Mouse (Mus musculus) neural tube, embryonic 15.5 days (tissue): ENCODE measurements around the gene Snapc3. TPM values are rescaled to one million over a fixed set of nuclear protein-coding genes. Genes with fewer than 3 reads are reported as not detected.

Experiments used
- ATAC-seq: fragments of 200-750 bp; cut with Nextera tagmentation; 2 replicates; pipeline ENCODE4 v1.8.0; 2017; ENCODE audit warnings: mild to moderate bottlenecking, moderate TSS enrichment, moderate library complexity; ENCODE audit not compliant: low FRiP score
- H3K27ac ChIP-seq: fragments of 300-500 bp; sonication (generic); replicated peaks from 2 replicates; pipeline ENCODE4 v1.5.1; 2015; ENCODE audit warnings: mild to moderate bottlenecking, inconsistent platforms
- H3K27me3 ChIP-seq: fragments of 300-500 bp; sonication (generic); replicated peaks from 2 replicates; pipeline ENCODE4 v1.6.1; 2015; ENCODE audit warnings: inconsistent platforms
- H3K36me3 ChIP-seq: fragments of 300-500 bp; sonication (generic); 2 replicates; pipeline ENCODE4 v1.6.1; 2015; ENCODE audit warnings: inconsistent platforms
- H3K4me1 ChIP-seq: fragments of 300-500 bp; sonication (generic); 2 replicates; pipeline ENCODE4 v1.6.1; 2015; ENCODE audit warnings: inconsistent platforms
- H3K4me2 ChIP-seq: fragments of 300-500 bp; sonication (generic); 2 replicates; pipeline ENCODE4 v1.6.1; 2015; ENCODE audit warnings: inconsistent platforms, mild to moderate bottlenecking, moderate library complexity
- H3K4me3 ChIP-seq: fragments of 300-500 bp; sonication (generic); replicated peaks from 2 replicates; pipeline ENCODE4 v1.5.1; 2015; ENCODE audit warnings: mild to moderate bottlenecking, inconsistent platforms
- H3K9ac ChIP-seq: fragments of 300-500 bp; sonication (generic); replicated peaks from 2 replicates; pipeline ENCODE4 v1.6.1; 2015; ENCODE audit warnings: mild to moderate bottlenecking, inconsistent platforms
- H3K9me3 ChIP-seq: fragments of 300-500 bp; sonication (generic); replicated peaks from 2 replicates; pipeline ENCODE4 v1.6.1; 2016; ENCODE audit warnings: inconsistent platforms
- WGBS: fragments of 180-500 bp; shearing (Covaris S2); methylation state at CpG from one replicate; pipeline ENCODE4 v1.1.7; 2015; ENCODE audit warnings: mixed read lengths; 5-methylcytosine and 5-hydroxymethylcytosine counted together
- polyA plus RNA-seq: library from polyadenylated mRNA; unstranded; fragments of >200 nt; fragmentation: Nextera tagmentation; extraction: Ambion mirVana; gene quantifications from 2 replicates; pipeline ENCODE4 v1.2.1, GENCODE M21; 2015

Gene Snapc3
- polyA plus RNA-seq, result 50.7 and 57.7 TPM in 2 replicates

DNA sequence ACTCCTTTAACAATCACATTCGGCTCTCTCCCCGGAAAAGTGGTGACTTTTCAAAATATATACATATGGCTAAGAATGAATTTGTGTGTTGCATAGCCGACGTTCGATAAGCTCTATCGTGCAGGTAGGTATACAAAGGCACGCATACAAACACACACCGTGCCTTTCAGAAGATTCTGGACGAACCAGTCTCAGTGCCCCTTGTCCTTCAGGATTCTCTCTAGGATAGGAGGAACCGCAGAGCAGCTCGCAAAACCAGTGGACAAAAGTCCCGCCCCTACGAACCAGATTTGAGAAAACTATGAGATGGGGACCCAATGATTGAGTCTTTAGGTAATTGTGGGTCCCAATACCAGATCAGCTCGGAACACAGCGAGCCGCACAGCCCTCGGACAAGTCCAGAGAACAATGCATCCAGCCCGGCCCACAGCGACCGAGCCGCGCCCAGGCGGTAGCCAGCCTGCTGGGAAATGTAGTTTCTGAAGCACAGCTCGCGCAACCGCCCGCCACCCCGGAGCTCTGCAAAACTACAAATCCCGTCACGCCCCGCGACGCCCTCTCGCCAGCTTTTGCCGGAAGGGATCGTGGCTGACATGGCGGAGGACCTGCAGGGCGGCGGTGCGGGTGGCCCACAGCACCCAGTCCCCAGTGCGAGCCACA lies at the start of gene Snapc3:
Gene Snapc3, plus strand, starts transcription at position 565 of the 660 bp plus-strand sequence.
- H3K27ac ChIP-seq, result peak within 1 kb of the TSS; percentile 94
- H3K9me3 ChIP-seq, result no peaks in the 10 kb centered on the region
- no peaks in the 10 kb centered on the region for H3K27me3 ChIP-seq
- peak within 1 kb of the TSS; percentile 70 for H3K4me3 ChIP-seq
- 1% methylated on average over 41 of the region's 41 CpGs for WGBS
- peak; percentile 99 for ATAC-seq
- H3K36me3 ChIP-seq, result 0 out of 2 replicates have a peak, but pooled peaks cover 2% of the 10 kb centered on the region
- H3K4me2 ChIP-seq, result peak within 1 kb of the TSS; percentile 62
- peak within 1 kb of the TSS; percentile 88 for H3K9ac ChIP-seq
- H3K4me1 ChIP-seq, result peaks cover 23% of the 10 kb centered on the region

GRCm38 (mm10) chr4:83373381-83373780 lies 44.1 kb upstream of the Snapc3 start:
- Histone ChIP-seq H3K36me3 (no peaks in the 10 kb centered on the region), H3K9me3 (no peaks in the 10 kb centered on the region), H3K9ac (no peak overlapping the region), H3K27me3 (no peaks in the 10 kb centered on the region), H3K27ac (no peak overlapping the region), H3K4me1 (no peaks in the 10 kb centered on the region), H3K4me2 (no peak overlapping the region), H3K4me3 (no peak overlapping the region)
- no peak for ATAC-seq
- 55% methylated on average over 4 of the region's 4 CpGs for WGBS

GRCm38 (mm10) chr4:83375650-83376049 lies 41.9 kb upstream of the Snapc3 start:
- no peak overlapping the region for H3K4me2 ChIP-seq
- no peak for ATAC-seq
- no peaks in the 10 kb centered on the region for H3K4me1 ChIP-seq
- no peak overlapping the region for H3K27ac ChIP-seq
- no peaks in the 10 kb centered on the region for H3K9me3 ChIP-seq
- H3K27me3 ChIP-seq, result no peaks in the 10 kb centered on the region
- H3K4me3 ChIP-seq, result no peak overlapping the region
- no peaks in the 10 kb centered on the region for H3K36me3 ChIP-seq
- no peak overlapping the region for H3K9ac ChIP-seq
- WGBS, result 82% methylated on average over 6 of the region's 6 CpGs

DNA sequence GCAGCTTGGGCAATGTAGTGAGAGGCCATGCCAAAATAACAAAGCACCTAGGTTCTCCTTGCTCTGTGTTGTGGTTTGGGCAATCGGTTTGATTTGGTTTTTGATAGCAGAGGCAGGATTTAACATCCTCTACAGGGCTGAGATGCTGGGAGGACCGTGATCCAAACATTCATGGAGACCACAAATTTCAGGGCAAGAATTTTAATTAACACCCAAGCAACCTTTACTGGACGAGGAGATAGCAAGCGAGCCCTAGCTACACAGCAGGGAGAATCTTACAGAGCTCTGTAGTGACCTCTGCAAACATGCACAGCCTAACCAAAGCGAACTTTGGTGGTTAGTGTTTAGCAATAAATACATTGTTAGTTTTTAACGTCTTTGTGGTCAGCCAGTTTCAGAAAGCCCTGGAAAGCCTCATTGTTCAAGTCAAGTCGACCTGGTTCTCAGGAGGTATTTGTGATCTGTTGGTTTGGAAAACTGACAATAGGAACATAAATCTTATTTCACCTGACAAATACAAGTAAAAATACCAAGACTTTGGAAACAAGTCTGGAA lies 41.0 kb upstream of the Snapc3 start:
- Histone ChIP-seq H3K9me3 (no peaks in the 10 kb centered on the region), H3K9ac (no peak overlapping the region), H3K4me1 (no peaks in the 10 kb centered on the region), H3K4me2 (no peak overlapping the region), H3K4me3 (no peak overlapping the region), H3K36me3 (no peaks in the 10 kb centered on the region), H3K27ac (no peak overlapping the region), H3K27me3 (no peaks in the 10 kb centered on the region)
- 57% methylated on average over 7 of the region's 7 CpGs for WGBS
- ATAC-seq, result no peak

DNA sequence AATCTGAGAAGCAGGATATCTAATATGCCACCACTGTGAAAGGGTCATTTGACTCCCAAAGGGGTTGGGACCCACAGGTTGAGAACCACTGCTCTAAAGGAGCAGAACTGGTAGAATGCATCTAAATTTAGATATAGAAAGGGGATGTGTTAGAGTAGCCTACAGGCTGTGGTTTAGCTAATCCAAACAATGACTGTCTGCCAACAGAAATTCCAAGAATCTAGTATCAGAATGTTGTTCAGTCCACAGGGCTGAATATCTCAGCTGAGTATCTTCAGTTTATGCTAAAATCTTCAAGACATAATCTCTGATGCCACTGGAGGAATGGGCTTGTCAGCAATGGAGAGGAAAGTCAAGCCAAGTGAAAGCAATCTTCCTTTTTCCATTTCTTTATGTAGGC lies 38.5 kb upstream of the Snapc3 start:
- ATAC-seq, result no peak

DNA sequence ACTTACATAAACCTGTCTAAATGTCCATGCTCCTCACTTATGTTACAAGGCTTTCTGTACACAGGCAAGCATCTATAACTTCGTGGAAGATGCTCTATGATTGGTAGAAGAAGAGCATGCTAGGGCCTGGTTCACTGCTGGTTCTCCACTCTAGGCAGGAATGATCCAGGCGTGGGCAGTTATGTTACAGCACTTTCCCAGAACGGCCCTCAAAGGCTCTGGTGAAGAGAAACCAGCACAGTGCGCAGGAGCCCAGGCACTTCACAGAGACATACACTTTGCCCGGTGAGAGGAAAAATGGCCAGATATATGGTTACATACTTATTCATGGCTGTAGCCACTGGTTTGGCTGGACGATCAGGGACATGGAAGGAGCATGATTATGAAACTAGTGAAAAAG lies 37.8 kb upstream of the Snapc3 start:
- WGBS, result 89% methylated on average over 6 of the region's 6 CpGs
- ATAC-seq, result no peak
- no peaks in the 10 kb centered on the region for H3K27me3 ChIP-seq
- H3K9me3 ChIP-seq, result no peaks in the 10 kb centered on the region
- no peak overlapping the region for H3K9ac ChIP-seq
- H3K36me3 ChIP-seq, result no peaks in the 10 kb centered on the region
- H3K27ac ChIP-seq, result no peak overlapping the region
- no peaks in the 10 kb centered on the region for H3K4me1 ChIP-seq
- H3K4me2 ChIP-seq, result no peak overlapping the region
- no peak overlapping the region for H3K4me3 ChIP-seq

More for the DNA sequence above, 38.5 kb upstream of the Snapc3 start:
- Histone ChIP-seq H3K4me1 (no peaks in the 10 kb centered on the region), H3K36me3 (no peaks in the 10 kb centered on the region), H3K27ac (no peak overlapping the region), H3K9ac (no peak overlapping the region), H3K27me3 (no peaks in the 10 kb centered on the region), H3K4me3 (no peak overlapping the region), H3K4me2 (no peak overlapping the region), H3K9me3 (no peaks in the 10 kb centered on the region)

DNA sequence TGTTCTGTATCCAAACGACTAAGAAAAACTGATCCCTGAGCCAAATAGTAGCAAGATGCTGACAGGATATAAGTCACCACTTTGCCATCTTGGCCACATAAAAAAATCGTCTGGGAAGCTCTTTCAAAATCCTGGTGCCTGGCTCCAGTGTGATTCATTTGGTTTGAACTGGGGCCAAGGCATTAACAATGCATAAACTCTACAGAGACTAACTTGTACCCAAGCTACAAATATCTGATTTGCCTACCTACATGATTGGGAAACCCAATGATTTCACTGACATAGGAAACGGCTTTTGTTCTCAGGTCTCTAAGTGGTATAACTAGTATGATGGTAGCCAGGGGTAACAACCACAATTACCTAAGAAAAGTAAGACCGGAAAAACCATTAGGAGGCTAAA lies 37.3 kb upstream of the Snapc3 start:
- H3K36me3 ChIP-seq, result no peaks in the 10 kb centered on the region
- no peaks in the 10 kb centered on the region for H3K27me3 ChIP-seq
- ATAC-seq, result no peak
- H3K4me1 ChIP-seq, result no peaks in the 10 kb centered on the region
- WGBS, result 76% methylated on average over 4 of the region's 4 CpGs
- no peak overlapping the region for H3K4me2 ChIP-seq
- H3K27ac ChIP-seq, result no peak overlapping the region
- H3K9me3 ChIP-seq, result no peaks in the 10 kb centered on the region
- no peak overlapping the region for H3K4me3 ChIP-seq
- H3K9ac ChIP-seq, result no peak overlapping the region

DNA sequence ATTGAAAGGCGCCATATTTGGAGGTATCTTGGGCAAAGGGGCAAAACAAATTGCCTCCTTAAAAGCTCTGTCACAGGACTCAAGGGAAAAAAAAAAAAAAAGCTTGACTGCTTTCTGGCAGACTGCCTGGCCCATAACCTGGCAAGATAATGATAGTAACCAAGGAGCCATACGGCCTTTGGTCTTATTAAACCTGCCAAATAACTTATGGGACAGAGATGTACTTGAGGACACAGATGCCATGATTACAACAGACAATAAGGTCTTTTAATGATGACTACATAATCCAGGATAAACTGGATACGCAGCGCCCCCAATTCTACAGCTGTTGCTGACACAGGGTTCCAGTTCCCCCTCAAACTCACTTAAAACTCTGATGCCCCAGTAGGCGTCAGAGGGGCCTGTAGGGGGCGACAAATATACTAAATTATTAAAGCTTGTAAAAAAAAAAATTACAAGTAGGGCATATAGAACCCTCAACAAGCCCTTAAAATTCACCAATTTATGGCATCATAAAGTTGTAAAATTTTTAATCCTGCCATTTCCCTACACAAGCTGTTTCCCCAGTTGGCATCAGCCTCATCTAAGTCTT lies 33.5 kb upstream of the Snapc3 start:
- Histone ChIP-seq H3K4me3 (no peak overlapping the region), H3K4me1 (no peaks in the 10 kb centered on the region), H3K4me2 (no peak overlapping the region), H3K36me3 (no peaks in the 10 kb centered on the region), H3K9me3 (no peaks in the 10 kb centered on the region), H3K9ac (no peak overlapping the region), H3K27me3 (no peaks in the 10 kb centered on the region), H3K27ac (no peak overlapping the region)
- 48% methylated on average over 6 of the region's 6 CpGs for WGBS
- ATAC-seq, result no peak

GRCm38 (mm10) chr4:83385091-83385490 lies 32.4 kb upstream of the Snapc3 start:
- no peak overlapping the region for H3K4me2 ChIP-seq
- H3K36me3 ChIP-seq, result no peaks in the 10 kb centered on the region
- no peak overlapping the region for H3K27ac ChIP-seq
- no peak overlapping the region for H3K9ac ChIP-seq
- H3K27me3 ChIP-seq, result no peaks in the 10 kb centered on the region
- no peaks in the 10 kb centered on the region for H3K9me3 ChIP-seq
- ATAC-seq, result no peak
- no peak overlapping the region for H3K4me3 ChIP-seq
- no peaks in the 10 kb centered on the region for H3K4me1 ChIP-seq

DNA sequence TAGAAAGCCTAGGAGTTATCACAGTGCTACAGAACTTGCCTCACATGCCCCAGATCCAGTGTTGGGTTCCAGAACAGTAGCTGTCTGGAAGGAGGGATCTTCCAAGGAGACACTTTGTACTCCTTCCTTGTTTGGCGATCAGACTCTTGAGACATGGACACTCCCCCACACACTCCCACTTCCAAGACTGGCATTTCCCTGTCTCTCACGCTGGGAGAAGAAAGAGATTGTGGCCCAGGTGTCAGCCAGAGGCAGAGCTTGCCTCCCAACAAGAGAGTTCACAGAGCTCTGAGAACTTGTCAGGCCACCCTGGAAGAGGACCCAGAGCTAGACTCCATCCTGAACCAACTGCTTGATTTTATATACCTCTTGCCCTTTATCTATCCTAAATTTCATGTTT lies 27.0 kb upstream of the Snapc3 start:
- H3K4me1 ChIP-seq, result no peaks in the 10 kb centered on the region
- H3K9me3 ChIP-seq, result no peaks in the 10 kb centered on the region
- 65% methylated on average over 2 of the region's 2 CpGs for WGBS
- no peak overlapping the region for H3K4me2 ChIP-seq
- H3K4me3 ChIP-seq, result no peak overlapping the region
- no peaks in the 10 kb centered on the region for H3K36me3 ChIP-seq
- H3K27ac ChIP-seq, result no peak overlapping the region
- no peak for ATAC-seq
- H3K9ac ChIP-seq, result no peak overlapping the region
- H3K27me3 ChIP-seq, result no peaks in the 10 kb centered on the region

- WGBS, result 22% methylated on average over 3 of the region's 3 CpGs
- no peaks in the 10 kb centered on the region for H3K9me3 ChIP-seq
- no peak for ATAC-seq
- no peak overlapping the region for H3K27ac ChIP-seq
- no peak overlapping the region for H3K4me3 ChIP-seq
- H3K4me2 ChIP-seq, result no peak overlapping the region
- no peak overlapping the region for H3K9ac ChIP-seq
- no peaks in the 10 kb centered on the region for H3K27me3 ChIP-seq
- no peaks in the 10 kb centered on the region for H3K4me1 ChIP-seq
- no peaks in the 10 kb centered on the region for H3K36me3 ChIP-seq
Measured at GRCm38 (mm10) chr4:83391956-83392355, 25.6 kb upstream of the Snapc3 start.

DNA sequence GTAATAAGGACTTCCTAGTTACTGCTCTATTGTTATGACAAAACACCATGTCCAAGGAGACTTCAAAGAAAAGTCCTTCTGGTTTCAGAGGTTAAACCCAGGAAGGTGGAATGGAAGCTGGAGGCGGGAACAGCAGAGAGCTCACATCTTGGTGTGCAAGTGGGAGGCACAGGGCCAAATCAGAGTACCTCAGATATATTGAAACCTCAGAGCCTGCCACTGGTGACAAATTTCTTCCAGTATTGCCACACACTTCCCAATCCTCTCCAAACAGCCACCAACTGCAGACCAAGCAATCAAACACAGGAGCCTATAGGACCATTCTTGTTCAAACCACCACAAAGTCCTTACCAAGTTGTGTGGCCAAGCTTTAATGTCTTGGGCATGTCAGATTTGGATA lies 23.8 kb upstream of the Snapc3 start:
- H3K27ac ChIP-seq, result no peak overlapping the region
- H3K4me3 ChIP-seq, result no peak overlapping the region
- H3K4me2 ChIP-seq, result no peak overlapping the region
- ATAC-seq, result no peak
- no peaks in the 10 kb centered on the region for H3K27me3 ChIP-seq
- H3K9ac ChIP-seq, result no peak overlapping the region
- H3K9me3 ChIP-seq, result no peaks in the 10 kb centered on the region
- no peaks in the 10 kb centered on the region for H3K36me3 ChIP-seq
- 95% methylated on average over 1 of the region's 1 CpGs for WGBS
- H3K4me1 ChIP-seq, result 0 out of 2 replicates have a peak, but pooled peaks cover 3% of the 10 kb centered on the region
